Mouse (Mus musculus) liver, embryonic 13.5 days (tissue): ENCODE results near the gene Wscd2. TPM values are rescaled to one million over a fixed set of nuclear protein-coding genes. Genes with fewer than 3 reads are reported as not detected.

Experiments used
- ATAC-seq: fragments of 200-750 bp; cut with Nextera tagmentation; 2 replicates; pipeline ENCODE4 v1.8.0; 2017; ENCODE audit warnings: low read depth, mild to moderate bottlenecking, moderate number of reproducible peaks, moderate library complexity
- DNase-seq: peaks from one replicate; pipeline ENCODE4 v3.0.0; 2022
- H3K27ac ChIP-seq: fragments of 300-500 bp; sonication (generic); 2 replicates; pipeline ENCODE4 v1.5.1; 2015; ENCODE audit warnings: moderate library complexity, mild to moderate bottlenecking, inconsistent platforms
- H3K27me3 ChIP-seq: fragments of 300-500 bp; sonication (generic); 2 replicates; pipeline ENCODE4 v1.6.1; 2015; ENCODE audit warnings: mild to moderate bottlenecking, inconsistent platforms
- H3K36me3 ChIP-seq: fragments of 300-500 bp; sonication (generic); 2 replicates; pipeline ENCODE4 v1.6.1; 2015; ENCODE audit warnings: mild to moderate bottlenecking, inconsistent platforms
- H3K4me1 ChIP-seq: fragments of 300-500 bp; sonication (generic); replicated peaks from 2 replicates; pipeline ENCODE4 v1.6.1; 2015; ENCODE audit warnings: inconsistent platforms
- H3K4me2 ChIP-seq: fragments of 300-500 bp; sonication (generic); 2 replicates; pipeline ENCODE4 v1.6.1; 2015; ENCODE audit warnings: inconsistent platforms, mild to moderate bottlenecking, moderate library complexity
- H3K4me3 ChIP-seq: fragments of 300-500 bp; sonication (generic); replicated peaks from 2 replicates; pipeline ENCODE4 v1.5.1; 2015; ENCODE audit warnings: mild to moderate bottlenecking, inconsistent platforms
- H3K9ac ChIP-seq: fragments of 300-500 bp; sonication (generic); 2 replicates; pipeline ENCODE4 v1.6.1; 2015; ENCODE audit warnings: mild to moderate bottlenecking, inconsistent platforms
- H3K9me3 ChIP-seq: fragments of 300-500 bp; sonication (generic); replicated peaks from 2 replicates; pipeline ENCODE4 v1.6.1; 2016; ENCODE audit warnings: inconsistent platforms
- WGBS: fragments of 180-500 bp; shearing (Covaris S2); methylation state at CpG from one replicate; pipeline ENCODE4 v1.1.7; 2015; ENCODE audit not compliant: insufficient replicate concordance; 5-methylcytosine and 5-hydroxymethylcytosine counted together
- polyA plus RNA-seq: library from polyadenylated mRNA; unstranded; fragments of >200 nt; fragmentation: Nextera tagmentation; extraction: Ambion mirVana; gene quantifications from 2 replicates; pipeline ENCODE4 v1.2.1, GENCODE M21; 2015

Wscd2 gene
- polyA plus RNA-seq, 1 experiment from 2014 or later, result 0.10 TPM

DNA sequence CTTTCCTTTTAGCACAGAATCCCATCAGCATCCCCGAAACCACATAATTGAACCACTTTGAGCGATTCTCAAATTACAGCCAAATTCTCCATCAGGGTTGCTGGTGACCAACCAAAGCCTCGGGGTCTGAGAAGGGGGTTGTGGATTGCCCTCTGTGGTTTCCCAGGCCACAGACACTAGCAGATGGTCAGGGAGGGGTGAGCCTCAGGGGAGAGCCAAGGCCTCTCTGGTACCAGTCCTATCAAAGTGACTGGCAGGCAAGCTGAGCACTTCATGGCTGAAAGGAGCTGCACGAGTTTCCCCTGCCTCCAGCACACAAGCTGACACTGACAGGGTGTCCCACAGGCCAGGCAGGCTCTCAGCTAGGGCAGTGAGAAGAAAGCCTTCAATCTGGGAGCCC, 14.5 kb downstream of the Wscd2 start:
- Histone ChIP-seq H3K9me3 (no peaks in the 10 kb centered on the region), H3K36me3 (no peaks in the 10 kb centered on the region), H3K27me3 (no peaks in the 10 kb centered on the region), H3K27ac (no peak overlapping the region), H3K4me2 (no peak overlapping the region), H3K9ac (no peak overlapping the region), H3K4me3 (no peak overlapping the region), H3K4me1 (no peaks in the 10 kb centered on the region)
- ATAC-seq (no peak), DNase-seq (no peak)
- 24% methylated on average over 4 of the region's 4 CpGs for WGBS

DNA sequence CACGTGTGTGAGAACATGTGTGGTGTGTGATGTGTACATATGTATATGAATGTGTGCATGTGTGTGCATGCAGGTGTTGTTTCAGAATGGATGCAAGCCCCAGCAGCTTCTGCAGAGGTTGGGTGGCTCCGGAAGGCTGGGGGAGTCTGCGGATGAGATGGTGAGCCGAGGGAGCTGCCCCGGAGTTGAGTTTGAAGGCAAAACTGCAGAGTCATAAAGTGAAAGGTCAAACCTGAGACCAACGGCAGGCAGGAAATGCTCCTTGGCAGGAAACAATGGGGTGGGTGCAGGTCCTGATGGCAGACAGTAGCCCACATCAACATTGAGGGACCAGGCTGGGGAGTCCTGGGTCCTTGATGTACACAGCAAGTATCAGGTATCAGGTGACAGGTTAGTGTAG, 15.9 kb downstream of the Wscd2 start:
- Histone ChIP-seq H3K4me1 (no peaks in the 10 kb centered on the region), H3K4me2 (no peak overlapping the region), H3K27me3 (no peaks in the 10 kb centered on the region), H3K27ac (no peak overlapping the region), H3K9me3 (no peaks in the 10 kb centered on the region), H3K36me3 (no peaks in the 10 kb centered on the region), H3K9ac (no peak overlapping the region), H3K4me3 (no peak overlapping the region)
- 38% methylated on average over 6 of the region's 6 CpGs for WGBS
- DNase-seq (no peak), ATAC-seq (no peak)

DNA sequence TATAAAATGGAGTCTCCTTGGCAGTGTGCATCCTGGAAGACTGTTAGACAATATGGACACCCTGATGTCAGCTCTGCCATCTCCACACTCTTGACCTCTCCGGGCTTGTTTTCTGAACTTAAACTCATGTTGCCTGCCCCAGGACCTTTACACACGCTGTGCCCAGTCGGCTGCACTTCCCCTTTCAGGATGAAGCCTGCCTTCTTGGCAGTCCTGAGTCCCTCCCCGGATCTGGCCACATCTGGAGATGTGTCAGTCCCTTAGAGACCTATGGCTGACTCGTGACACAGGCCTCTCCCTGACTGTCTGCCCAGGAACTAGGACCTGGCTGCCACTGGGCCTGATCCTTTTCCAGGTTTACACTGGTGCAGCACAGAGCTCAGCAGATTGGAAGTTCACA, 16.6 kb downstream of the Wscd2 start:
- H3K4me2 ChIP-seq, result no peak overlapping the region
- no peak overlapping the region for H3K27ac ChIP-seq
- no peak overlapping the region for H3K4me3 ChIP-seq
- no peaks in the 10 kb centered on the region for H3K27me3 ChIP-seq
- DNase-seq (no peak), ATAC-seq (no peak)
- H3K36me3 ChIP-seq, result no peaks in the 10 kb centered on the region
- H3K9ac ChIP-seq, result no peak overlapping the region
- 43% methylated on average over 5 of the region's 5 CpGs for WGBS
- no peaks in the 10 kb centered on the region for H3K4me1 ChIP-seq
- no peaks in the 10 kb centered on the region for H3K9me3 ChIP-seq

DNA sequence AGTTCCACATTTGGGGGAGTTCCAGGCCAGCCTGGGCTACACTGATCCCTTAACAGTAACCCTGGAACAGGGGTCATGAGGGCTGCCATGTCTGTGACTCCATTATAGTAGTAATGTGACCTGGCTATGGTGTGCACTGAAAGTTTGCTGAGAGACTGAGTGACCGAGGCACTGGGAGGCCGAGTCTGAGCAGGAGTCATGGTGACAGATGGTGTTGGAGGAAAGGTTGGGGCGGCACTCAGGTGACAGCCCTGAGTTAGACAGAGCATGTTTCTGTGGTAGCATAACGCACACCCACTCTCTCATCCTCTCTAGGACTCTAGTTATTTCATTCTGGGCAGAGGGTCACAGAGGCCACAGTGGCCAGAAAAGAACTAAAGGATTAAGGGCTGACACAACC, 19.0 kb downstream of the Wscd2 start:
- H3K4me2 ChIP-seq, result no peak overlapping the region
- no peaks in the 10 kb centered on the region for H3K36me3 ChIP-seq
- H3K4me1 ChIP-seq, result no peaks in the 10 kb centered on the region
- no peak overlapping the region for H3K4me3 ChIP-seq
- H3K9me3 ChIP-seq, result no peaks in the 10 kb centered on the region
- 63% methylated on average over 4 of the region's 4 CpGs for WGBS
- no peak overlapping the region for H3K9ac ChIP-seq
- ATAC-seq (no peak), DNase-seq (no peak)
- H3K27me3 ChIP-seq, result no peaks in the 10 kb centered on the region
- no peak overlapping the region for H3K27ac ChIP-seq

DNA sequence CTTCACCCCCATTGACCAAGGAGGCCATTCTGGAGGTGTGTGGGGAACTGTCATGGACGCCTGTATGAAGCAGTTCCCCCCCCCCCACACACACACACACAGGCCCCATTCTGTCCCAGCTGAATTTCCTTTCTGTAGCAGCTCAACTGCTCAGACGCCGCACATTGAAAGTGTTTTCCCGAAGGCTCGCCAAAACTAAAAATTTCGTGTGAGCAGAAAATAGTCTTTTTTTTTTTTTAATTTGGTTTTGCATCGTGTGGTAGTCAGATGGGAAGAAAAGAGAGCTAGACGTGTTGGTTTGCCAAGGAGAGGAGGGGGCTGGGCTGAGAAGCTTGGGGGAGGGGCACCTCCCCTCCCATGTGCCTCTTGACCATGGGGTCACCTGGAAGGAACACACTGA, 23.5 kb downstream of the Wscd2 start:
- Histone ChIP-seq H3K27me3 (no peaks in the 10 kb centered on the region), H3K9ac (no peak overlapping the region), H3K4me2 (no peak overlapping the region), H3K4me3 (no peak overlapping the region), H3K27ac (no peak overlapping the region), H3K9me3 (no peaks in the 10 kb centered on the region), H3K4me1 (no peaks in the 10 kb centered on the region), H3K36me3 (no peaks in the 10 kb centered on the region)
- WGBS, result 62% methylated on average over 8 of the region's 8 CpGs
- no peak for ATAC-seq
- no peak for DNase-seq

DNA sequence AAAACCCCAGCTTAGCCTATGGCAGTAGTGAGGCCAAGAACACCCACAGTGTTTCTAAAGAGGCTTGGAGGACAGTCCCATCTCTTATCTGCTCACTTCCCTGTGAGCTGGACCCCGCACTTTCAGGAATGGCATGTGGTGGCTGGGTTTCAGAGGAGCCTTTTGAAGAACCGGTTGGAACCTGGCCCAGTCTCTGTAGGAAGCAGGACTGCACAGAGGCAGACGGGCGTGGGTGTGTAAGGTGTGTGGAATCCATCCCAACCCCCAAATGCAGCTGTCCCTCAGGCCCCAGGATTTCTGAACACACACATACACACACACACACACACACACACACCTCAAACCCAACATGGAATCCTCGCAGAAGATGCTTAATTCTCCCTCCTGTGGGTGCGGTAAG, 23.9 kb downstream of the Wscd2 start:
- Histone ChIP-seq H3K27ac (no peak overlapping the region), H3K9ac (no peak overlapping the region), H3K4me2 (no peak overlapping the region), H3K4me3 (no peak overlapping the region), H3K4me1 (no peaks in the 10 kb centered on the region), H3K36me3 (no peaks in the 10 kb centered on the region), H3K9me3 (no peaks in the 10 kb centered on the region), H3K27me3 (no peaks in the 10 kb centered on the region)
- DNase-seq (no peak), ATAC-seq (no peak)
- 62% methylated on average over 6 of the region's 6 CpGs for WGBS

DNA sequence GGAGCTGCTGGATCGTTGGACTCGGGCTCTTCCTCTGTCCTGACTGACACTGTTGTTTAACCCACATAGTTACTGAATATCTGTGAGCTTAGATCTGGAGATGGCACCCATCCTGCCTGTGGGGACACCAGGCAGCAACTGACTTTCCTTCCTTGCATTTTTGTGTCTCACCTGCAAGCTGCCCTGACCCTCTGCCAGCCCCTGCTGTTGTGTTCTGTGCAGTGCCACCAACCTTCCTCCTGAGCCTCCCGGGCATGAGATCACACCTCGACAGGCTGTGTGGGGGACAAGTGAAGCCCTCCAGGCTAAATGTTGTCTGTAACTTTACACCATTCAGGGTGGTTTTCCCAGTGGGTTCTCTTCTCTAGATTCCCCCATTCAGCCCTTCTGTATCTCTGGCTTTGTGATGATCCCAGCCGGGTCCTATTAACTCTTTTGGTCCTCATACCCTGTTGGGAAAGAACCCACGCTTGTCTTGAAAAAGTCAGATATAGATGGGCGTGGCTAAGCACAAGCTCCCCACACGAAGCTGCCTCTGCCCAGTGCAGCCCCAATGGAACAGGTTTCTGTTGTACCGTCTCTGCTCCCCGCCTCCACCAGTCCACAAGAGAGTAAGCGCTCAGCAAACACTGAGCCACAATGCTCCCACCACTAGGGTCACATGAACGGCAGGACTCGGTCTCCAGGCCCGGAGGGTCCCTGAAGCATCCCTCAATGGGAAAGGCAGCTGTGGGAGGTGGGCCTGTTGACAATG, 26.2 kb downstream of the Wscd2 start:
- Histone ChIP-seq H3K9ac (no peak overlapping the region), H3K27me3 (no peaks in the 10 kb centered on the region), H3K4me3 (no peak overlapping the region), H3K27ac (no peak overlapping the region), H3K4me1 (no peaks in the 10 kb centered on the region), H3K9me3 (no peaks in the 10 kb centered on the region), H3K36me3 (no peaks in the 10 kb centered on the region), H3K4me2 (no peak overlapping the region)
- DNase-seq (no peak), ATAC-seq (no peak)
- WGBS, result 35% methylated on average over 14 of the region's 14 CpGs

DNA sequence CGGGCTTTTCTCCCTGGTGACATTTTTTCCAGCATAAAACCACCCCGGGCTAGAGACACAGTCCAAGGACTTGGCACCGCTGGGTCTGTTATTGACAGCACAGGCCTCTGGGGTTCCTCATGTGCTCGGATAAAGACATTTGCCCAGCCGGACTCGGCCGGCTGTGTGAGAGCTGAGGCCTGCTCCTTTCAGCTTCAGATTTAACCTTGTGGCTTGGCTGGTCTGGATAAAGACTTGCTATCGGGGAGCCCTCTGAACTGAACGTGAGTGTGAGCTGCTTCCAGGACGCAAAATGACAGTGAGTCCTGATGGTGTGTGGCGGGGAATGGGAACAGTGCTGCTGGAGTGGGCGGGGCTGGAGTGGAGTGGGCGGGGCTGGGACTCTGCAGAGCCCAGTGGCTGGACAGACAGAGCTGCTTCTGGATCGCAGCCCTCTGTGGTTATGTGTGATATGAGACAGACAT, 26.8 kb downstream of the Wscd2 start:
- Histone ChIP-seq H3K27ac (no peak overlapping the region), H3K36me3 (no peaks in the 10 kb centered on the region), H3K27me3 (no peaks in the 10 kb centered on the region), H3K9ac (no peak overlapping the region), H3K4me1 (no peaks in the 10 kb centered on the region), H3K4me3 (no peak overlapping the region), H3K4me2 (no peak overlapping the region), H3K9me3 (no peaks in the 10 kb centered on the region)
- 27% methylated on average over 14 of the region's 14 CpGs for WGBS
- ATAC-seq, result no peak
- DNase-seq, result no peak

DNA sequence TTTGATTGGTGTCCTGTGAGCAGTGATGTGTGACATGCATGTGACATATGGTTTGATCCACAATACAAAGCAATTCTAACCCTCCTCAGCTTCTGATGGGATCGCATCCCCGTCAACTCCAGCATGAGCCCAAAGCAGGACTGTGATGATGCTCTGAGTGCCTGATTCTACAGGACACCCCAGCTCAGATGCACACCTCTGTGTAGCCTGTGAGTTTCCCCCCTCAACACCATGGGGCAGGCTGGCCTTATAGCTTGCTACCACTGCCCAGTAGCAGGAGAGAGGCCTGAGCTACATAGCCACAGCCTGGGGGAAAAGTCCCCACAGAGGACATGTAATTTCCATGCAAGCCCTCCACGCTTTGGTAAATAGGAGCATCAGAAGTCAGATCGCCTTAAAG, 27.3 kb downstream of the Wscd2 start:
- H3K4me1 ChIP-seq, result no peaks in the 10 kb centered on the region

DNA sequence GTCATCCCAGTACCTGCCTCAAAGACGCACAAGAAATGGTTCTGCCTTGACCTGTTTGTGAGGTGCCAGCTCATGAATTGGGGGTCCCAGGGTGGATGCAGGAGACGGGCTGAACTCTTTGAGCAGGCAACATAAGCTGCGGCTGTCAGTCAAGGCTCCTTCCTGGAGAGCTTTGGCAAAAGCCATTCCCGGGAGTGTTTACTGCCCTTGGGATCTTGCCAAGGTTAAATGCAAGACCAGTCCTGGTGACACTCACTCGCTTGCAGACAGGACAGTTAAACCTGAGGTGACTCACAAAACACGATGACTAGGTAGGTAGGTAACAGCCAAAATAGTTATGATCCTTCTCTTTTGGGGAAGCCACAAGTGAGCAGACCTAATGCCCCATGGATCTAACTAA, 30.9 kb downstream of the Wscd2 start:
- Histone ChIP-seq H3K9me3 (no peaks in the 10 kb centered on the region), H3K9ac (no peak overlapping the region), H3K4me1 (no peaks in the 10 kb centered on the region), H3K27me3 (no peaks in the 10 kb centered on the region), H3K4me2 (no peak overlapping the region), H3K36me3 (no peaks in the 10 kb centered on the region), H3K27ac (no peak overlapping the region), H3K4me3 (no peak overlapping the region)
- WGBS, result 52% methylated on average over 6 of the region's 6 CpGs
- ATAC-seq (no peak), DNase-seq (no peak)

More for the DNA sequence above, 27.3 kb downstream of the Wscd2 start:
- no peak overlapping the region for H3K27ac ChIP-seq
- no peak overlapping the region for H3K9ac ChIP-seq
- no peak for DNase-seq
- H3K4me2 ChIP-seq, result no peak overlapping the region
- 70% methylated on average over 4 of the region's 4 CpGs for WGBS
- no peaks in the 10 kb centered on the region for H3K36me3 ChIP-seq
- no peaks in the 10 kb centered on the region for H3K27me3 ChIP-seq
- no peaks in the 10 kb centered on the region for H3K9me3 ChIP-seq
- no peak overlapping the region for H3K4me3 ChIP-seq
- ATAC-seq, result no peak

DNA sequence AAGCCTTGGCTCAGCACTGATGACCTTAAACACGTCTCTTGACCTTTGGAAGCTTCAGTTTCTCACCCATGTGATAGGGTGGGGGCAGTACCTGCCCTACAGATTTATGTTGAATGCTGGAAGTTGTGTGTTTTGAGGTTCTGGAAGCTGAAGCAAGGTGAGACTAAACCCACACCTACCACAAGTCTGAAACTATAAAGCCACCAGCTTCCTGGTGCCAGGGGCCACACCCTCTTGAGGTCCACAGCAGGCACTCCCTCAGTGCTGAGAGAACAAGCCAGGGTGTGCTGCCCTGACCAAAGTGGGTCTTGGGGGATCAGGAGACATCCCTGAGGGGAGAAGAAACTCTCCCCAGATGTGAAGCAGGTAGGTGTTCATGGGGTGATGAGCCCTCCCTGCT, 48.7 kb downstream of the Wscd2 start:
- WGBS, result 36% methylated on average over 1 of the region's 1 CpGs
- ATAC-seq, result no peak

DNA sequence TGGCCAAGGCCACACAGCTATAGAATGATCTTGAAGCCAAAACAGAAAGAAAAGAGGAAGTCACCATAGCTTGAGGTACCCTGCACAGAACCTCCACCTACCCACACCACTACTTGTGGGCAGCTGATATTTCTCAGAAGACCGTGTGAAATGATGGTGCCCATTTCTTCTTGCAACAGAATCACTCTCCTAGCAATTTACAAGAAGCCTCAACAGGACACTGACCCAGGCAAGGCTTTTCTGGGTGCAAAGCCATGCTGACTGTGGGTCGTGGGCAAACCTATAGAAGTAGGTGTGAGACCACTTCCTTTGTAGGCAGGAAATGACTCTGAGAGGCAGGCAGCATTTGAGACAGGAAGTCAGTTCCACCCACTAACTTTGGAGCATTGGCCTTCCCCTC, 49.3 kb downstream of the Wscd2 start:
- Histone ChIP-seq H3K27ac (no peak overlapping the region), H3K36me3 (no peaks in the 10 kb centered on the region), H3K9ac (no peak overlapping the region), H3K9me3 (no peaks in the 10 kb centered on the region), H3K4me2 (no peak overlapping the region), H3K4me3 (no peak overlapping the region), H3K4me1 (peaks cover 6% of the 10 kb centered on the region), H3K27me3 (peaks cover 17% of the 10 kb centered on the region; the same call in 1 of the 2 replicates)
- no peak for ATAC-seq
- no peak for DNase-seq
- WGBS, result 18% methylated on average over 2 of the region's 2 CpGs

More for the DNA sequence above, 48.7 kb downstream of the Wscd2 start:
- no peak overlapping the region for H3K27ac ChIP-seq
- no peak overlapping the region for H3K4me2 ChIP-seq
- no peak for DNase-seq
- H3K27me3 ChIP-seq, result peaks cover 13% of the 10 kb centered on the region; the same call in 1 of the 2 replicates
- no peak overlapping the region for H3K9ac ChIP-seq
- H3K4me1 ChIP-seq, result peaks cover 6% of the 10 kb centered on the region
- H3K9me3 ChIP-seq, result no peaks in the 10 kb centered on the region
- no peaks in the 10 kb centered on the region for H3K36me3 ChIP-seq
- H3K4me3 ChIP-seq, result no peak overlapping the region
